Mouse (Mus musculus) kidney, adult 2 months (tissue): ENCODE measurements at regions not wholly inside any gene's neighbourhood (a gene's known extent, or its start where the extent isn't known, plus 50 kb on each side); places are given as distances from the start of the nearest gene placed in this dataset.

Experiments used
- CTCF ChIP-seq: fragments of 200-500 bp; conservative IDR thresholded peaks from 2 replicates; pipeline ENCODE4 v1.5.1; 2011; ENCODE audit warnings: low read depth, mild to moderate bottlenecking, control low read depth, low read length, moderate library complexity, mixed read lengths; ENCODE audit not compliant: insufficient read depth, insufficient read length
- POLR2A ChIP-seq: fragments of 200-500 bp; IDR thresholded peaks from one replicate; pipeline ENCODE4 v1.6.1; 2011; ENCODE audit warnings: low read depth, low read length, control low read depth

DNA sequence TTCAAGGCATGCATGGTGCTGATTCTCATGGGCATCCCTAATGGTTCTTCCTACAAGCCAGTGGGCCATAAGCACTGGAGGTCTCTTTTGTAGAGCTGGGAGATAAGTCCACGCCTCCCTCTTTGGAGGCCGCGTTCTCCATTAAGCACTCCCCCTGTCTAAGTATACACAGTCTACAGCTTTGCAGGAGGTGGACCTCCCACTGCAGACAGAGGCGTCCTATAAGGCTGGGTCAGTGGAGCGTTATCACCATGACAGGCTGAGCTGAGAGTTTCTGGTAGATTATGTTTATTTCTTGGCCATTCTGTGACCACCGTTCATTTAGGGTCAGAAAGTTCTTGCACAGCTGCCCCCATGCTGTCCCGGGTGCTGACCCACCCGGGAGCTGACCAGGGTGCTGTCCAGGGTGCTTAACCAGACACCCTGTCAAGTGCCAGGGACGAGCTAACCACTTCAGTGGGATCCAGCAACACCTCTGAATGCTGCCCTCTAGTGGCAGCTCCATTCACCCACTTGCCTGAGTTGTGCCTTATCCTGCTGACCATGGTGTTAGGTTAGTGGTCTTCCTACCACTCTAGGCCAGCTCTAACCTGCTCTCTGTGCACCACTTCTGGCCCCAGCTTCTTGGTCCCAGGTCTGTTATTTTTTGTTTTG is 248.6 kb upstream of the Cdh4 start:
- no peak for TF ChIP-seq POLR2A
- TF ChIP-seq CTCF: peak; percentile 95
